Mouse (Mus musculus) layer of hippocampus, postnatal 10 days (tissue): ENCODE data around the gene Rab43. TPM values are rescaled to one million over a fixed set of nuclear protein-coding genes. Genes with fewer than 3 reads are reported as not detected.
A peak's percentile ranks its signal among the peaks of the same experiment; 100 is the strongest.
"Not testable (repeated sequence)": the region's sequence is repeated elsewhere in the genome, so short reads cannot be mapped to it uniquely, and the experiment has no call there.

Source experiments
- DNase-seq, 2 experiments: peaks; one replicate each; pipeline ENCODE4 v3.0.0; 2021; ENCODE audit warnings: low spot score in 2 of 2
- total RNA-seq, 2 experiments: library from RNA; stranded (reverse); gene quantifications; 2 replicates each; pipeline ENCODE4 v1.2.3; 2021

Rab43 gene
- total RNA-seq, 2 experiments from 2014 or later: 19.3 to 21.2 TPM

GRCm38 (mm10) chr6:87787108-87787890 is 24.7 kb downstream of the Rab43 start:
- no peak for DNase-seq

- no peak for DNase-seq
Observed at GRCm38 (mm10) chr6:87786621-87787020, 25.3 kb downstream of the Rab43 start.

GRCm38 (mm10) chr6:87784033-87784432 is 27.9 kb downstream of the Rab43 start:
- no peak for DNase-seq

- no peak for DNase-seq
Observed at GRCm38 (mm10) chr6:87780546-87781301, 31.2 kb downstream of the Rab43 start.

DNA sequence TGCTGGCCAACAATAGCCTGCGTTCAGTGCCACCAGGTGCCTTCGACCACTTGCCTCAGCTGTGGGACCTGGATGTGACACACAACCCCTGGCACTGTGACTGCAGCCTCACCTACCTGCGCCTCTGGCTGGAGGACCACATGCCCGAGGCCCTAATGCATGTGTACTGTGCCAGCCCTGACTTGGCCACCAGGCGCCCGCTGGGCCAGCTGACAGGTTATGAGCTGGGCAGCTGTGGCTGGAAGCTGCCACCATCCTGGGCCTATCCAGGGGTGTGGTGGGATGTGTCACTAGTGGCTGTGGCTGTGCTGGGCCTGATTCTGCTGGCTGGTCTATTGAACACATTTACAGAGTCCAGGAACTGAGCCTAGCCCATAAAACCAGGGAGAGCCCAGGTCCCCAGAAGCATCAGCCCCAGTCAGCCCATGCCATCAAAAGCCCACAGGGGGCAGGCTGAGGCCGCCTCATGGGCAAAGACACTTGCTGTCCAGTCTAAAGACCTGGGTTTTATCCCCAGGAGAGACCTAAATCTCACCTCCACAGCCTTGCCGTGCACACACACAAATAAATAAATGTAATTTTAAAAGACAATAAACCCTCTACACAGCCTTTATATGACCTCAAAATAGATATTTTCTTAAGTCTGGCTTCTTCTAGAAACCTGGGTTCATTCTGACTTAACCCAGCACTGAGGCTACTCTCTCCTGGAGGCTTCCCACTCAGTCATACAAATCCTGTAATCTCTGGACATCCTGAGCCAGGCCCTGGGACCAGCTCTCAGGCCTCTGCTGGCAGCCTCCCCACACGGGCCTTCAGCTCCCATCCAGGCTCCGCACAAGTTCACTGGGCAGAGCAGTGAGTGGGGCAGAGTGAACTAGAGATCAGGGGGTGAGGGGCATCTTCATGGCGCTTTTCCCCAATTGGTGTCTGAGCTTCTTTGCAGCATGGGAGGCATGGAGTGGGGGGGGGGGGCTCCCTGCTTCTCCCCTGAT is 32.5 kb downstream of the Rab43 start:
- no peak for DNase-seq

GRCm38 (mm10) chr6:87778294-87779173 is 33.4 kb downstream of the Rab43 start:
- DNase-seq: no peak

DNA sequence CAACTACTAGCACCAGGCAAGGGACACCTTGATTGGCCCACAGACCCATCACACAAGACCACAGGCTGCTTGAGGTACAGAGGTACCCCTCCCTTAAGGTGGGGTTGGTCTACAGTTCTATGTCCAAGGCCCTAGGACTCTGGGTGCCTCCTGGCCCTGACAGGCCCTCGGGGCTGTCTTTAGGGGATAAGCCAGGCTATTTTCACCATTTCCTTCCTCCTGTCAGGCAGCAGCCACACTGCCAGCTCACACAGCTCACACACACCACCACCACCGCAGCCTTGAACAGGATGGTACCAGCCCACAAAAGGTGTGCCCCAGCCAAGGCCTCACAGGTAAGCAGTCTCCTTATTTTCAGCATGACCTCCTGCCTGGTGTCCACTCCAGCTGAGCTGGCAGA is 34.1 kb downstream of the Rab43 start, which contains the start of gene Gp9:
Gp9 (plus strand) TSS at position 231 of the 400 bp plus-strand sequence.
- DNase-seq: no peak

DNA sequence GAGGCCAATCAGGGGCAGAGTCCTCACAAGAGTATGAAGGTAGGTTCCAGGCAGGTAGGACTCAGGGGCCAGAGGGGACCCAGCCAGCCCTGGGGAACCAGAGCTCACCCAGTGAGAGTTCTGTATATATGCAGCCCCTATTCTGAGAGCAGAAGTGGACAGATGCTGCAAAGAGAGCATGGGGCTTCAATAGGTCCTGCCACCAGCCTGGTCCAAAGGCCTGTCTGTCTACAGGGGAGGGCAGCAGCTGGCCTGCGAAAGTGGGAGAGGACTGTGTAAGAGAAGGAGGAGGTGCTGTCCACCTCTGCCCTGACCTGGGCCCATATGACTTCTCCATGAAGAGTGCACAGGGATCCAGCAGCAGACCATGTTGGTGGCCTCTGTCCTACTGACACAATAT is 35.3 kb downstream of the Rab43 start:
- DNase-seq: no peak

GRCm38 (mm10) chr6:87775588-87776245 is 36.2 kb downstream of the Rab43 start:
- no peak for DNase-seq

DNA sequence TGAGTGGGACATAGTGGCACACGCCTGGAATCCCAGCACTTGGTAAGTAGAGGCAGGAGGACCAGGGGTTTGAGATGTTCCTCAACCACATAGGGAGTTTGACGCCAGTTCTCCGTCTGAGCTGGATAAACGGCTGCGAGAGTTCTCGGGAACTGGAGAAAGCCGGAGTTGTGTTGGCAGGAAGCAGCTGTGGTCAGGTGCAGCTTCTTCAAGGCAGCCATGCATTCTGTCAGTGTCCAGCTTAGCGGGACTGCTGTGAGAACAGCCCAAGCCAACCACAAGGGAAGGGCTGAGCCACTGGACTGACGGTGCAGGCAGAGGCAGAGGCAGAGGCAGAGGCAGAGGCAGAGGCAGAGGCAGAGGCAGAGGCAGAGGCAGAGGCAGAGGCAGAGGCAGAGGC is 37.1 kb downstream of the Rab43 start:
- no peak for DNase-seq

DNA sequence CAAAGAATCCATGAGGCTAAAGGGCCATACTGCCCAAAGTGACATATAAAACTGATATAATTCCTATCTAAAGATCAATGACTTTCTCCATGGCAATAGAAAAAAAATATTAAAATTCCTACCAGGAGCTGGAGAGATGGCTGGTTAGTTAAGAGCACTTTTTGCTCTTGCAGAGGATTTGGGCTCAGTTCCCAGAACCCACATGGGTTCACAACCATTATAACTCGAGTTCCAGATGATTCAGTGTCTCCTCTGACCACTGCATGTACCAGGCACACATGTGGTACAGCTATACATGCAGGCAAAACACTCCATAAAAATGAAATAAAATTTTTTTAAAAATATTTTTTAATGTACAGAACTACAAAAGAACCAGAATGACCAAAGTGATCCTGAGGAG is 37.5 kb downstream of the Rab43 start:
- no peak for DNase-seq

DNA sequence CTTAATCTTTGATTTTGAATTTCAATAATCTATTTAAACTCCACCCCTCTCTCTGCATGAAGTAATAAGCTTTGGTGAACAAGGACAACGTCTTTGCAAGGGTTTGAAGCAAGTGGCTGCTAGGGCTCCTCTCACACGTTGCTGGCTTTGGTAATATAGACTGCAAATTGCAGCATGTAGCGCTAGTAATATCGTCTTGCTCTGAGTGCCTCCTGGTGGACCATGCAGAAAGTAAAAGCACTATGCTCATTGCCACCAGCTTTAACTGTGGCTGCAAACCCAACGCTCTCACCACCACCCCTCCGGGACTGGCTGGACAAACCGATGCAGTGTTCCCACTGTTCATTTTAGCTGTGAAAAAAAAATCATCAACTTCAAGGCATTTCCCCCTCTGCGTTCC is 41.3 kb downstream of the Rab43 start:
- DNase-seq: peak in 1 of 2 experiments; percentile 32

- DNase-seq: not testable (repeated sequence)
Observed at GRCm38 (mm10) chr6:87764296-87764695, 47.7 kb downstream of the Rab43 start.

GRCm38 (mm10) chr6:87763376-87764280 is 48.3 kb downstream of the Rab43 start:
- no peak for DNase-seq

GRCm38 (mm10) chr6:87762161-87762560 is 49.8 kb downstream of the Rab43 start:
- no peak for DNase-seq

- no peak for DNase-seq
Observed at GRCm38 (mm10) chr6:87759850-87760249, 52.1 kb downstream of the Rab43 start.

DNA sequence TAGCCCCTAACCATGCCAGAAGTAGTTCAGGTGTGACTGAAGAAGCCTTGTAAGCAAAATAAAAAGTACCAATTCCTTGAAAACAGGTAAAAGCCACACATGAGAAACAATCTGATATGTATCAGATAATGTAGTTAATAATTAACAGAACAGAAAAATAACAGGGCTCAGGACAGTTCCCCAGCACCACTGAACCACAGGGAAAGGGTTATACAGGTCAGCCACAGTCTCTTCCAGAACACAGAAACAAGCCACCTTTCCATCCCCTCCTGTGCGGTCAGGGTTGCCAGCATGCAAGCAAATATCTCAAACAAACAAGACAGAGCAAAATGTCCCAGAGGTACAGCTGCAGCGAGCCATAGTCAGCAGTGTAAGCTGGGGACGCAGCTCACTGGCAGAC is 52.6 kb downstream of the Rab43 start:
- no peak for DNase-seq

GRCm38 (mm10) chr6:87756896-87757295 is 55.1 kb downstream of the Rab43 start:
- no peak for DNase-seq

GRCm38 (mm10) chr6:87755196-87755595 is 56.8 kb downstream of the Rab43 start:
- DNase-seq: no peak
